In genomic region chr9:54981291-54982191, GRCm38 (mm10) we compare ENCODE assay signal across 8 mouse cellular contexts. TPM values are rescaled to one million over a fixed set of nuclear protein-coding genes. Genes with fewer than 3 reads are reported as not detected.
A peak's percentile ranks its signal among the peaks of the same experiment; 100 is the strongest.
DNase-seq lines count a peak whose midpoint lies in the region; ATAC-seq and TF ChIP-seq lines count a peak whose summit lies in the region.

No protein-coding gene starts in this region.

- peak overlapping the region; percentile 99 for H3K4me2 ChIP-seq in kidney, embryonic 16.5 days (replicated peaks; ENCODE audit: low read depth, low read length)

- no peak for TF ChIP-seq CTCF in bone marrow macrophage, adult 2 months (IDR thresholded peaks at IDR 0.05; ENCODE audit: low read depth, low read length)
- TF ChIP-seq CTCF in spleen, adult 2 months (IDR thresholded peaks at IDR 0.05; ENCODE audit: extremely low read depth, insufficient read depth, insufficient read length, insufficient replicate concordance) = no peak

- intact Hi-C loops in left cerebral cortex, postnatal 4 days (cut with DNase I) = no loop called here

- WGBS in kidney, embryonic 16.5 days = under 1% methylated on average over 62 of the region's 85 CpGs
- WGBS in spleen, adult 2 months = 2% methylated on average over 84 of the region's 85 CpGs

- H3K9ac ChIP-seq in kidney, embryonic 16.5 days (replicated peaks; ENCODE audit: low read length) = peak overlapping the region; percentile 63

- DNase-seq in left cerebral cortex, postnatal 4 days = peak; percentile 52
- DNase-seq in left cerebral cortex, adult 8-10 months (ENCODE audit: low spot score in 2 of 2) = no peak
- peak; percentile 53 for DNase-seq in forelimb bud, embryonic 11.5 days (ENCODE audit: low read depth, low spot score)
- DNase-seq in lung, postnatal 10 days = peak; percentile 21
- DNase-seq in spleen, adult 2 months (ENCODE audit: low read depth in 1 of 2, low spot score in 2 of 2) = no peak

- peak; percentile 92 for ATAC-seq in kidney, embryonic 16.5 days (ENCODE audit: low FRiP score, low TSS enrichment)
- ATAC-seq in erythroid progenitor cell, adult 5-6 weeks (replicated peaks; ENCODE audit: low FRiP score, poor library complexity, severe bottlenecking) = no peak

- no peak overlapping the region for H3K27ac ChIP-seq in bone marrow macrophage, adult 2 months (ENCODE audit: insufficient read depth, low read depth, low read length)
- H3K27ac ChIP-seq in kidney, embryonic 16.5 days (ENCODE audit: low read length) = no peak overlapping the region
- no peak overlapping the region for H3K27ac ChIP-seq in spleen, adult 2 months (ENCODE audit: insufficient read depth, low read length)

- no peak for TF ChIP-seq POLR2A in bone marrow macrophage, adult 2 months (IDR thresholded peaks at IDR 0.05; ENCODE audit: borderline replicate concordance, low read depth, low read length)
- TF ChIP-seq POLR2A in spleen, adult 2 months (IDR thresholded peaks at IDR 0.05; ENCODE audit: low read depth, low read length) = no peak

- H3K9me3 ChIP-seq in kidney, embryonic 16.5 days (ENCODE audit: low read length) = no peaks in the 10 kb centered on the region

- no peaks in the 10 kb centered on the region for H3K36me3 ChIP-seq in kidney, embryonic 16.5 days (ENCODE audit: insufficient read depth, low read length)
- no peaks in the 10 kb centered on the region for H3K36me3 ChIP-seq in spleen, adult 2 months (ENCODE audit: control insufficient read depth, insufficient read depth, low read length)

- no peaks in the 10 kb centered on the region for H3K4me1 ChIP-seq in bone marrow macrophage, adult 2 months (ENCODE audit: control insufficient read depth, insufficient read depth, low read length)
- H3K4me1 ChIP-seq in kidney, embryonic 16.5 days (ENCODE audit: insufficient read depth, low read length) = peaks cover 13% of the 10 kb centered on the region
- H3K4me1 ChIP-seq in spleen, adult 2 months (ENCODE audit: control insufficient read depth, insufficient read depth, insufficient read length) = peaks cover 3% of the 10 kb centered on the region; the same call in 1 of the 2 replicates

- H3K27me3 ChIP-seq in kidney, embryonic 16.5 days (ENCODE audit: insufficient read depth, low read length) = peaks cover 49% of the 10 kb centered on the region
- H3K27me3 ChIP-seq in spleen, adult 2 months (ENCODE audit: control insufficient read depth, insufficient read depth, low read length) = peaks cover 14% of the 10 kb centered on the region

- peak overlapping the region; percentile 58 for H3K4me3 ChIP-seq in bone marrow macrophage, adult 2 months (ENCODE audit: insufficient read depth, low read length)
- H3K4me3 ChIP-seq in kidney, embryonic 16.5 days (ENCODE audit: low read length) = peak overlapping the region; percentile 67
- peak overlapping the region; percentile 54; the same call in 1 of the 2 replicates for H3K4me3 ChIP-seq in spleen, adult 2 months (ENCODE audit: extremely low read depth, insufficient read depth, insufficient read length)

RNA-seq across cellular contexts. Expression of gene Chrna5, which starts 0.9 kb away (rescaled TPM):
- total RNA-seq in left cerebral cortex, postnatal 4 days (2021) = 1 to 10 TPM; 7.3 to 7.9 TPM
- total RNA-seq in left cerebral cortex, adult 8-10 months (2022) = 1 to 10 TPM; 3.7 to 5.8 (median 5.1) TPM
- polyA plus RNA-seq in bone marrow macrophage, adult 2 months (2012; ENCODE audit: insufficient read depth, insufficient read length, missing spikeins) = not detected in 2 replicates
- 0.40 and 0.91 TPM in 2 replicates for polyA plus RNA-seq in kidney, embryonic 16.5 days (2015; fragmentation: Nextera tagmentation; extraction: Ambion mirVana)
- polyA plus RNA-seq in spleen, adult 2 months (2012; rRNA removed) = not detected in 2 replicates
- not detected in 2 replicates for total RNA-seq in erythroid progenitor cell, adult 5-6 weeks (2015; ENCODE audit: low replicate concordance)
- total RNA-seq in erythroid progenitor cell, adult 5-6 weeks (2017; ENCODE audit: low replicate concordance) = not detected in 2 replicates

RNA-seq across cellular contexts. Expression of gene AY074887, which starts 30.7 kb away (rescaled TPM):
- not detected for total RNA-seq in left cerebral cortex, postnatal 4 days (2021)
- total RNA-seq in left cerebral cortex, adult 8-10 months (2022) = not detected
- 1.1 and 1.2 TPM in 2 replicates for polyA plus RNA-seq in bone marrow macrophage, adult 2 months (2012; ENCODE audit: insufficient read depth, insufficient read length, missing spikeins)
- polyA plus RNA-seq in kidney, embryonic 16.5 days (2015; fragmentation: Nextera tagmentation; extraction: Ambion mirVana) = 0.96 and 1.6 TPM in 2 replicates
- polyA plus RNA-seq in spleen, adult 2 months (2012; rRNA removed) = 0.16 TPM in 1 of 2 replicates, not detected in the other
- total RNA-seq in erythroid progenitor cell, adult 5-6 weeks (2015; ENCODE audit: low replicate concordance) = not detected in 2 replicates
- total RNA-seq in erythroid progenitor cell, adult 5-6 weeks (2017; ENCODE audit: low replicate concordance) = not detected in 2 replicates

RNA-seq across cellular contexts. Expression of gene Psma4, which starts 31.0 kb away (rescaled TPM):
- 100 to 1,000 TPM; 163 to 170 TPM for total RNA-seq in left cerebral cortex, postnatal 4 days (2021)
- 100 to 1,000 TPM; 110 to 125 (median 115) TPM for total RNA-seq in left cerebral cortex, adult 8-10 months (2022)
- 159 and 175 TPM in 2 replicates for polyA plus RNA-seq in bone marrow macrophage, adult 2 months (2012; ENCODE audit: insufficient read depth, insufficient read length, missing spikeins)
- polyA plus RNA-seq in kidney, embryonic 16.5 days (2015; fragmentation: Nextera tagmentation; extraction: Ambion mirVana) = 319 and 335 TPM in 2 replicates
- polyA plus RNA-seq in spleen, adult 2 months (2012; rRNA removed) = 21.8 and 24.6 TPM in 2 replicates
- 93.1 and 102 TPM in 2 replicates for total RNA-seq in erythroid progenitor cell, adult 5-6 weeks (2015; ENCODE audit: low replicate concordance)
- 60.1 and 70.1 TPM in 2 replicates for total RNA-seq in erythroid progenitor cell, adult 5-6 weeks (2017; ENCODE audit: low replicate concordance)

RNA-seq across cellular contexts. Expression of gene Chrna3, which starts 44.8 kb away (rescaled TPM):
- 1 to 10 TPM; 3.4 to 3.9 TPM for total RNA-seq in left cerebral cortex, postnatal 4 days (2021)
- 1 to 10 TPM in 1 of 4 experiments, under 1 TPM in 3; 0.57 to 1.1 (median 0.71) TPM for total RNA-seq in left cerebral cortex, adult 8-10 months (2022)
- not detected in 2 replicates for polyA plus RNA-seq in bone marrow macrophage, adult 2 months (2012; ENCODE audit: insufficient read depth, insufficient read length, missing spikeins)
- polyA plus RNA-seq in kidney, embryonic 16.5 days (2015; fragmentation: Nextera tagmentation; extraction: Ambion mirVana) = 0.57 and 1.0 TPM in 2 replicates
- not detected in 2 replicates for polyA plus RNA-seq in spleen, adult 2 months (2012; rRNA removed)
- not detected in 2 replicates for total RNA-seq in erythroid progenitor cell, adult 5-6 weeks (2015; ENCODE audit: low replicate concordance)
- not detected in 2 replicates for total RNA-seq in erythroid progenitor cell, adult 5-6 weeks (2017; ENCODE audit: low replicate concordance)

Comparison
In these comparisons a context has a peak if more than half of its experiments do, and no peak if none do; other contexts are left out.
1. DNase-seq: peak in left cerebral cortex, postnatal 4 days (single experiment), forelimb bud, embryonic 11.5 days (single experiment) and lung, postnatal 10 days (single experiment); none in left cerebral cortex, adult 8-10 months (0 of 2) and spleen, adult 2 months (0 of 2).
2. RNA of gene Chrna5, which starts 0.9 kb away (total RNA-seq): 7.3 to 7.9 TPM in left cerebral cortex, postnatal 4 days and 3.7 to 5.8 TPM in left cerebral cortex, adult 8-10 months; not detected in erythroid progenitor cell, adult 5-6 weeks; every median in the first group is over 4 times any median in the second.
3. Peak in every context shown above with its lines, with median percentiles within 50 percentile points of each other: H3K4me3 ChIP-seq.